Mouse (Mus musculus) kidney, adult 2 months (tissue): ENCODE data around the gene Rwdd3.

Experiments
- CTCF ChIP-seq: fragments of 200-500 bp; conservative IDR thresholded peaks from 2 replicates; pipeline ENCODE4 v1.5.1; 2011; ENCODE audit warnings: low read depth, mild to moderate bottlenecking, control low read depth, low read length, moderate library complexity, mixed read lengths; ENCODE audit not compliant: insufficient read depth, insufficient read length
- POLR2A ChIP-seq: fragments of 200-500 bp; IDR thresholded peaks from one replicate; pipeline ENCODE4 v1.6.1; 2011; ENCODE audit warnings: low read depth, low read length, control low read depth

DNA sequence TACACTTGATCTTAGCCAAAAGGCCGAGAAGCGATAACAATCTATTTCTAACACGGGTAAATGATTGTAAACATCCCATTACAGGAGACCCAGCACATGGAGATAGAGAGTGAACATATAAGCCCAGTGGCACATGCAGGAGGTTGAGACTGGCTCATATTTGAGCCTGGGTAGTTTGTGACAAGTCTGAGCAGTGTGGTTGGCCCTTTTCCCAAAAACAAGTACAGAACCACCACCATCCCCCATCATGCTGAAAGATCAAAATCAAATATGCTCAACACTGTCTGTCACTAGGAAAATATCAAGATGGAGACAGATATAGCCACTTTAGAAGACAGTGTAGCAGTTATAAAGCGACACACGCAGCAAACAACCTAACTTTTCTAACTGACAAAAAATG is 37.5 kb upstream of the Rwdd3 start:
- TF ChIP-seq CTCF = no peak
- TF ChIP-seq POLR2A = no peak
